Mouse (Mus musculus): ENCODE measurements around the gene Sipa1l3.

DNA sequence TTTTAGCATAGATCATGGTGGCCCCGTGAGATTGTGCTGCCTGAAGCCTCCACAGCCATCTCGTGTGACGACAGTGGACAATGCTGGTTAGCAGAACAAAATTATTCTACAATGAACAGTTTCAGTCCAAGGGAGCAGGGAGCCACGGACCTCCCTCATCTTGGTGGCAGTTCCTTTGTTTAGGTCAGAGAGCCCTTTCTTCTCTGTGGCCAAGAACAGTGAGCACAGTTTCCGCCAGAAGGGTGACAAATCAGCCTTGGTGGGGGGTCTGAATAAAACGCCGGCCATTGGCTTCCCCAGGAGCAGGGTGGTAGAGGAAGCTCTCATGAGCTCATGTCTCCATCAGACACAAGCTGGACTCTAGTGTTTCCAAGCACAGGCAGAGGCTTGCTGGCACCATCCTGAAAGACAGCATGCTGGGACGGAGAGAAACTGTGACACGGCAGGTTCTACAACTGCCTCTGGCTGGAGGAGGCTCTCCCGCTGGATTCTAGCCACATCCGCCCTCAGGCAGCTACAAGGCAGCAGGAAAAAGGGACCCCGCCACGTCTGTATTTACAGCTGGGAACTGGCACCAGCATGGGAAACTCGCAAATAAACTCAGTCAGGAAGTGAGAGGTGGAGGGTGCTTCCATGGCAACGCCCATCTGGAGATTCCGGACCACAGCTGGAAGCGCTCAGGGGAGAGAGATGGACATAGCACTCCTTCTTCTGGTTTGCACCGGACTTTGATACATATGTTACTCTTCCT, 65.3 kb downstream of the Sipa1l3 start:
- TF ChIP-seq POLR2A (IDR thresholded peaks at IDR 0.05; ENCODE audit: insufficient read depth, low read depth, low read length) (0 out of 2 replicates have a peak, but pooled peaks have one; percentile 17), CTCF (IDR thresholded peaks at IDR 0.05) (no peak), EP300 (IDR thresholded peaks at IDR 0.05; ENCODE audit: insufficient read depth, low read depth, low read length) (0 out of 2 replicates have a peak, but pooled peaks have one; percentile 58)

Measured in heart, adult 2 months (tissue).